Mouse (Mus musculus): Measurements from ENCODE around the gene Zfp827.

Zfp827 gene

DNA sequence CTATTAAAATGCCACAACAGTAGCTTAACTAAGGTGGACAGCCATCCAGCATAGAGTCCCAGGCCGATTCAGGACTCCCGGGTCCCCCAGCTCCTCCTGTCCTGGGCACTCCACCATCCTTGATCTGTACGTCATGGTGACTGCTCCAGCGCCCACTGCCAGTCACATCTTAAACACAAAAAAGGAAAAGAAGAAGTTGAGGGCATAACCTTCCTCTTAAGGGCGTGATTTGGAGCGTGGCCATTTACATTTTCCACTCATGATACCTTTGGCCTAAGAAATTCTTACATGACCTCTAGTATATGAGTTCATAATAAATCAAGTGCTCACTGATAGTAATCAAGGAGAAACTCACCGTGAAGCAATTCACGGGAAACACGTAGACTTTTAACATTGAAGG, 131.2 kb downstream of the Zfp827 start:
- no peak for DNase-seq (ENCODE audit: low read depth)

GRCm38 (mm10) chr8:79160302-79160701, 132.1 kb downstream of the Zfp827 start:
- DNase-seq (ENCODE audit: low read depth): no peak

DNA sequence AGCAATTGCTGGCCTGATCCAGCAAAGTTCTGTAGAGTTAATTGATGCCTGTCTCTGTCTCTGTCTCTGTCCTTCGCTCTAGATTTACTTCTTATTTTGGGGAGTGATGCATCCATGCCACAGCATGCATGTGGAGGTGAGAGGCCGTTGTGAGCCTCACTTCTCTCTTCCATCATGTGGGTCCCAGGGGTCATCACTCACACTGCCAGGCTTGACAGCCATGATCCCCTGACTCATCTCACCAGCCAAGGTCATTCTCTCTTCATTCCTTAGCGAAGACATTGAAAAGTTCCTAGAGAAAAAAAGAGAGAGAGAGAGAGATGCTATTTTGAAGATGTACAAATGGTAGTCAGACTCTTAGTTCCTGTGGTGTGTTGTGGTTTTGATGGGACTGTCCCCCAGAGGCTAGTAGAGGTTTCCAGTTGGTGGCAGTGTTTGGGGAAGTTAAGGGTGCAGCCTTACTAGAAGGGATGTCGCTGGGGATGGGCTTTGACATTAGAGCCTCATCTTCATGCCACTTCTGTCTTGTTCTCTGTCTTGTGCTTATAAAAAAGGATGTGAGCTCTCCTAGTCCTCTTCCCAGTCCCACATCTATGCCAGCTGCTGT, 133.0 kb downstream of the Zfp827 start:
- no peak for DNase-seq (ENCODE audit: low read depth)

DNA sequence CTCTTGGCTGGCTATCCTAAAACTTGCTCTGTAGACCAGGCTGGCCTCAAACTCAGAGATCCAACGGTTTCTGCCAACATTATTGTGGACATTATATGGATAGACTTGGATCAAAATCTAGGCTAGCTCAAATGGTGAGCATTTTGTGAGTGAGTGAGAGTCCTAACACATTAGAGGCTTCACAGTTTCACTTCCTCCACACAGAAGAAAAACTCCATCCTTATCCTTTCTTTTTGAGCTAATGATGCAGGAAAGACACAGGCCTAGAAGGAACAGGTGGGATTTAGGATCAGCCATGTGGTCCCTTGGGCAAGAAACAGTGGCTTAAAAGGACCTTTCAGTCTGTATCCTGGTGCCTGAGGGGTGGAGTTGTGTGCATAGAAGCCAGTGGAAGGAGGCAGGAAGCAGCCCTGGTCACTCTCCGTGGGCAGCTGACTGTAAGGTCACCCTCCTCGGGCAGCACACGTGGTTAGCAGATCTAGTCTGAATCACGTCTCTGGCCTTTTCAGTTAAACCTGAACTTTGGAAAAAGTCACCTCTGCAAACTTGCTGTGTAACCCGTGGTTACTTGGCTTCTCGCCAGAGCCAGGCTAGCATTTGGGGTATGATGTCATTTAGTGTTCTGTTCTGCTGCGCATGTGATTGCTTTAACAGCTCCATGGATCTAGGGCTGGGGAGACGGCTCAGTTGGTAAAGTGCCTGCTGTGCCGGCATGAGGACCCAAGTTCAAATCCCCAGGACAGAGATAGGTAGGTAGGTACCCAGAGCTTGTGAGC, 134.5 kb downstream of the Zfp827 start:
- no peak for DNase-seq (ENCODE audit: low read depth)

- no peak for DNase-seq (ENCODE audit: low read depth)
Measured at GRCm38 (mm10) chr8:79164336-79164735, 136.1 kb downstream of the Zfp827 start.

DNA sequence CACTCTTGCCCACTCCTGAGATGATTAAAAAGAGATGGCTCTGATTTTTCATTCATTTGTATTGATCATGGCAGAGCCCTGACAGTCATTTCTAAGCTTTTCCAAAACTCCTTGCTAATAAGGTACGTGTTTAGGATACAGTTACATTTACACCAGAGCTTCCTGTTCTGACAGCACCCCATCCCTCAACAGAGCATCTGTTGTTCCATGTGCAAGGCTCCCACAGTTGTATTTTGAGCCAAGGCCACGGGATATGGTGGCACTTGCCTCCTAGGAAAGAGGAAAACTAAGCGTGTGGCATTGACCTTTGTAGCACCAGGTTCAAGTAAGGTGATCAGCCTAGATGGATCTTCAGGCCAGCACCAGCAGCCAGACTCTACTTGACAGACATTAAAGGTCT, 137.0 kb downstream of the Zfp827 start:
- no peak for DNase-seq (ENCODE audit: low read depth)

DNA sequence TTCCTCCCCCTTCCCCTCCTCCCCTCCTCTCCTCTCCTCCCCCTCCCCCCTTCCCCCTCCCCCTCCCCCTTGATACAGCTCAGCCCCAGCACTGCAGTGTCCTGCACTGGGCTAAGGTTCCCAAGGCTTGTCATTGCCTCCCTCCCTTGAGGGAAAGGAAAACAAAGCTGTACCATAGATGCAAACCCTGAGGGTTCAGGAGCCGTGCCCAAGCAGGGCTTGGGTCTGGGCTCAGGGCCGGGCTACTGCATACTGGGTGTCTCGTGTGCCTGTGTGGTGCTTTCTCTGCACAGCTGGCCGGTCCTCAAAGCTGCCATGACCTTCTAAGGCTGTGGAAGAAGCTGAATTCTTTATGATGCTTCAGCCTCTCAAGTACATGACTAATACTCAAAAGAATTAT, 145.4 kb downstream of the Zfp827 start:
- DNase-seq (ENCODE audit: low read depth): no peak

GRCm38 (mm10) chr8:79175991-79176390, 147.8 kb downstream of the Zfp827 start:
- DNase-seq (ENCODE audit: low read depth): no peak

DNA sequence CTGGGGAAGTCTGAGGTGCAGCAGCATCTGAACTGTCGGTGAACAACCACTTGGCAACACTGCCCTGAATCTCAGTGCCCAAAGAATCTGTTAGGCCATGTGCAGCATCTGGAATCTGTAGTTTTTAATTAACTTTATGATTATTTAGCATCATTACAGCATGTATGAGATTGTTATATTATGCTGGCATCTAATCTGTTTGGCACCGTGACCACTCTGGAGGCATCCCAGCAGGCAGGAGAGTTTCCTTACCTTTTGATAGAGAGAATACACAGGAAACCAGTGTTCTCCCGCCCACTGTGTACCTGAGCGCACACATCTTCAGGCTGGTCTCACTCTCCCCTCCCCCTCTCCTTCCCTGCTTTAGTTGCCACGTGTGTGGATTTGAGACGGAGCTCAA, 151.4 kb downstream of the Zfp827 start:
- DNase-seq (ENCODE audit: low read depth): no peak

DNA sequence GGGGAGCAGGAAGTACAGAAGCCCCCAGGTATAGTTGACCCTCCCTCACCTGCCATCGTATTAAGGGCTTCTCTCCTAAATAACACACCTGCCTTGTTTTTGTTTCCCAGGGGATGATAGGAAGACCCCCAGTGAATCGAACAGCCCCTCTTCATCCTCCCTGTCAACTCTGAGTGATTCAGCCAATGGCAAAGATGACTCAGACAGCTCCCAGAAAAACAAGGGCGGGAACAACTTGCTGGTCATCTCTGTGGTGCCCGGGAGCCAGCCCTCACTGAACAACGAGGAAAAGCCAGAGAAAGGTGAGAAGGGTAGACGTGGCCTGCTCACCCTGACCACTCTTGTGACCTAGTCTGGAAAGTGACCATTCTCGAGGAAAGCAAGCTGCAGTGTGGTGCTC, 157.3 kb downstream of the Zfp827 start:
- DNase-seq (ENCODE audit: low read depth): no peak

GRCm38 (mm10) chr8:79190071-79190470, 161.8 kb downstream of the Zfp827 start:
- no peak for DNase-seq (ENCODE audit: low read depth)

- no peak for DNase-seq (ENCODE audit: low read depth)
Measured at GRCm38 (mm10) chr8:79196481-79196880, 168.2 kb downstream of the Zfp827 start.

- DNase-seq (ENCODE audit: low read depth): no peak
Measured at GRCm38 (mm10) chr8:79198675-79199074, 170.4 kb downstream of the Zfp827 start.

DNA sequence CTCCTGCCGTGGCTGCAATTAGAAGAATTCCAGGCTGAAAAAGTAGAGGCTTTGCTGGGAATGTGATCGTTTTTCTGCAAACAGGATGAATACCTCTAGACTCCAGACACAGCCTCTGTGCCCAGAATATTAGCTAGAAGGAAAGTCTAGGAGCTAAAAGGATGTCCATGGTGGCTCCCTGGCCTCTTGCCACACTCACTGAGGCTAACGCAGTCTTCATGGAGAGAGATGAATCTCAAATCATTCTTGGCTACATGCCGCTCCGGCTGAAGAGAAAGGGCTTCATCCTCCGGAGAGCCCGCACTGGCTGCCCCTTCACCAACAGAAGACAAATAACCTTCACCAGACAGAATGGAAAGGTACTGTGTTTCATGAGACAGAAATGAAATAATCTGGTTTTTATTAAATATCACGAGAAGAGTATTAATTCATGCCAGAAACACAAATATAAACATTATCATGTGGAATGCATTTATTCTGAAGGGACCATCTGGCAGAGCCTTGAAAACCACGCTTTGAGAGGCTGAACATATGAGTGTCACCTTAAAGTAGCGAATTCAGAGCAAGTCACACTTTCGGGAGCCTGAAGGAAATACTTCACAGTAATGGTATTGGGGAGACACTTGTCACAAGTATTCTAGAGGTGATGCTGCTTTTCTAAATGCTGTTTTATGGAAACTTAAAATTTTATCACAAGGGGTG, 173.4 kb downstream of the Zfp827 start:
- no peak for DNase-seq (ENCODE audit: low read depth)

- no peak for DNase-seq (ENCODE audit: low read depth)
Measured at GRCm38 (mm10) chr8:79206895-79207294, 178.7 kb downstream of the Zfp827 start.

DNA sequence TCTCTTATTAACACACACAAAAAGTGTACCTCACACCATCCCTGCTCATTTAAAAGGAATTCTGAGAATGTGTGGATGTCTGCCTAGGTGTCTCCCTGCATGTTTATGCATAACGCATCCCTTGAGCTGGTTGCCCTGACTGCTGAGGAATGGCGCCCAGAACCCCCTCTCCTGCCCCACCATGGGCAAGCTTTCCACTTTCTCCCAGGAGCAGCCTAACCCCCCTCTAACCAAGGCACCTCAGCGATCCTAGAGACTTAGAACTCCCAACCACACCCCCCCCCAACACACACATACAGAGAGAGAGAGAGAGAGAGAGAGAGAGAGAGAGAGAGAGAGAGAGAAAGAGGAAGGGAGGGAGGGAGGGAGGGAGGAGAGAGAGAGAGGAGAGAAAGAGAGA, 179.9 kb downstream of the Zfp827 start:
- DNase-seq (ENCODE audit: low read depth): no peak

- DNase-seq (ENCODE audit: low read depth): no peak
Measured at GRCm38 (mm10) chr8:79208691-79209640, 180.7 kb downstream of the Zfp827 start.

DNA sequence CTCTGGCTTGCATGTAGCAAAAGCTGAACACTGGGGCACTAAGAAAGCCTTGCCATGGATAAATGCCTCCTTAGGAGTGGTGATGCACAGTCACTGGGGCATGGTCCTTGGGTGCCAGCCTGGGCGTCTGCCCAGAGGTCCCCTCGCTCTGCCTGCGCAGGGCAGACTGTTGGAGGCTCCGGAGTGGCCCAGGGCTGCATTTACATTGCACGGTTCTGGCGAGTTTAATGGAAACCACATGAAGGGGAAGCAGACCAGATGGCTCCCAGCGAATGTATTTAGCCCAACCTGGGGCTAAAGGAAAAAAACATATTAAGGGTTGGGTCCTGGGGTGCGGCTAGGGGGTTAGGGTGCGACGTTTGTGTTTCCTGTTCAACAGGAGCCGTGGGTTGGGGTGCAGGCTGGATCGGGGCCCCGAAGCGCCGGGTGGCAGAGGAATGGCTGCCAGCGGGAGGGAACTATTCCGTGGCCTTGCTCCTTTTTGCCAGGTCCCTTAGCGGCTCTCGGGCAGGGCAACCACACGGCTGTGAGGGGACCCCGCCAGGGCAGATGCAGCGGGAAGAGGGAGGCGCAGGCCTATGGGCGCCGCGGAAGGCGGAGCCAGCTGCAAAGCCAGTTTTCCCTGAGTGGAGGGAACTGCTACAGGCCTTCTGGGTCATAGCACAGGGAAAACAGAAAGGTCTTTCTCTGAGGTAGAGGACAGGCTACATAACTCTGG, 181.6 kb downstream of the Zfp827 start:
- DNase-seq (ENCODE audit: low read depth): no peak

DNA sequence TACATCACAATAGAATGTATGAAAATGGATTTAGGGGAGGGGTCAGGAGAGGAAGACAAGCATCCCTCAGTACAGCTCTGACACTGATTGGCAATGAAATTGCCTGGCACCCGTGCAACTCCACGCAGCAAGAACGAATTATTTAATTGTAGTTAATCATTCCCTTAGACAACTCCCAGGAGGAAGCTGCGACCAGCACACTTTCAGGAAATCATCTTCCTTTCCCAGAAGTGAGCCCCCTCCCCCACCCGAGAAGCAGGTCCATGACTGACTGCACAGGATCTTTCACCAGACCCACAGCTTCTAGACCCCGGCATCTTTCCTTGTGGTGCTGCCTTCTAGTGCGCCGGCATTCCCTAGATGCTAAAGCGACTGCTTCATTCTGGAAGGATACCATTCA, 183.4 kb downstream of the Zfp827 start:
- DNase-seq (ENCODE audit: low read depth): no peak

GRCm38 (mm10) chr8:79222106-79222751, 194.0 kb downstream of the Zfp827 start:
- DNase-seq (ENCODE audit: low read depth): no peak

DNA sequence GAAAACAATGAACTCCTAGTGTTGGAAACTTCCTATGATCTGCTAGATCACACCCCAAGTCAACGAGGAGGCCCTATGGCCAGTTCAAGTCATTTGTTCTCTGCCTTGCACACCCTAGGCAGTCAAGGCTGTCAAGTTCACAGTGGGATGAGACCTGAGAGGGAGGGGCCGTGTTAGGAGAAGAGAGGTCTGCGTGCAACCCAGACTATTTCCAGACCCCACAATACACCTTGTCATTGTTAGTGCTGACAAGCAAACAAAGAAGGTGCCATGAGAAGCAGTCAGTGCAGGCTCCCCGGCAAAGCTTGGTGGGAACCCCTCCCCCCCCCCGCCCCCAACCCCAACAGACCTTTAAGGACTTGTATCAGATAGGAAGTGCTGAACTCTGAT, 194.5 kb downstream of the Zfp827 start:
- no peak for DNase-seq (ENCODE audit: low read depth)
